Mouse (Mus musculus) heart, adult 2 months (tissue): Measurements from ENCODE around the gene Ado.

ENCODE experiments used
- CTCF ChIP-seq: fragments of 200-600 bp; IDR thresholded peaks from 2 replicates; pipeline ENCODE4 v1.8.1; 2022; ENCODE audit warnings: antibody characterized with exemption, mild to moderate bottlenecking, moderate library complexity
- EP300 ChIP-seq: fragments of 200-500 bp; IDR thresholded peaks from 2 replicates; pipeline ENCODE4 v1.6.1; 2011; ENCODE audit warnings: low read depth, low read length, control low read depth; ENCODE audit not compliant: insufficient read depth

DNA sequence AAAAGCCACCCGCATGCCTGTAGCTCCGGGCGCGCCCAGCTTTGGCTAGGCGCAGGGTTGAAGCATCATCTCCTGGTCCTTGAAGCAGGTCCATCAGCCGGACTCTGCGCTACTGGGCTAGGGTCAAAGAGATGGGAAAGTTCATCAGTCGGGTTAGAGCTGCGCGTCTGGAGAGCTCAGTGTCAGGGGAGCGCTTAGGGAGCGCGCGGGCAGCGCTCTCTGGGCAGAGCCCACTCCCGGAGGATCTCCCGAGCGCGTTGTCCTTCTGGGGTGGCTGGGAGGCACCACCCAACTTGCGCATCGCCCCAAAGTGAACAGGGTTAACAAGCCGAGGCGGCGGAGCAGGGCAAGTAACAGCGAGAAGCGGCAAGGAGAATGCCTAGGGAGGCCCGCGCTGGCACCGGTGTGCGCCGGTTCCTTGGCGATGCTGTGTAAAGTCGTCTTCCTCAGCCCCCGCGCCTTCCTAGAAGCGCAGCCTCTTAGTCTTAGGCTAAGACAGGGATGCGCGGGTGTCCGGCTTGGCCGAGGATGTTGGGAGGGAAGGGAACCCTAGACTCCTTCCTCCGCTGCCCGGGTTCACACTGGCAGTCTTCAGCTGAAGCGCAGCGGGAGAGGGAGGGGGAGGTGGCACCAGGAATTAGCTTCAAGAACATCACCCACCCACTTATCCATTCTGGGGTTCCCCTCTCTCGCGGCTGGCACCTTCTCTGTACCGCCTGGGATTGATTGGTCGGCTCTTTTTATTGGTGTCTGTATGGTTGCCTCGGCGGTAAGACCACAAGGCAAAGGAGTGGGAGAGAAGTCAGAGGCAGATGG is 10.0 kb downstream of the Ado start:
- TF ChIP-seq CTCF (no peak), EP300 (no peak)
